Mouse (Mus musculus): Measurements from ENCODE around the gene Ticrr. TPM values are rescaled to one million over a fixed set of nuclear protein-coding genes. Genes with fewer than 3 reads are reported as not detected.
A peak's percentile ranks its signal among the peaks of the same experiment; 100 is the strongest.

Ticrr gene
- polyA plus RNA-seq (2017; shearing (Covaris generic)) = 1 to 10 TPM in 2 of 3 experiments, under 1 TPM in 1; 0.95 to 3.8 (median 1.3) TPM

DNA sequence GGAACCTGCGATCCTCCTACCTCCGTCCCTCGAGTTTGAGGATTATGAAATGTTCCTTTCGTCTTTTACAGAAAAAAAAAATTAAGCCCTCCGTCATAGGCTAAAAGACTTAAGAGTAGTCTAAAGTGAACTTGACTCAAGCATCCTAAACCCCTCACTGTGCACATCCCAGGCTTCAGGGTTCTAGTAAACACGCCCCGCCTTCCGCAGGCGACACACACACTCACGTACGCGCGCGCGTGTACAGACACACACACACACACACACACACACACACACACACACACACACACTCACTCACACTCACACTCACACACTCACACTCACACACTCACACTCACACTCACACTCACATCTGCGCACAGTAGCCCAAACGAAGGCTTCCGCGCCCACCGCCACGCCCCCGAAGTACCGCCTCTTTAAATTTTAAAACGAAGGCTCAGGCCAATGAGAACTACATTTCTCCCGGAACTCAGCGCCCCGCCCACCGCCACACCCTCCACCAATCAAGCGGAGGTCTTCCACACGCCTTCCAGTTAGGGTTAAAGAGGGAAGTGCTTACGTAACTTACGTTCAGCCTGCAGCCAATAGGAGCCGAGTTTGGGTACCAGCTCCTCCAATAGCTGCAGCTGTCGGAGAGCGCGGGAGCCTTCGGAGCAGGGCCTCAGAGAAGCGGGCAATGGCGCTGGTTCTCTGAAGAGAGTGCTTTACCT lies at the start of gene Ticrr:
Ticrr (plus strand) TSS at position 619 of the 713 bp plus-strand sequence.
- ATAC-seq = peak; percentile 99

DNA sequence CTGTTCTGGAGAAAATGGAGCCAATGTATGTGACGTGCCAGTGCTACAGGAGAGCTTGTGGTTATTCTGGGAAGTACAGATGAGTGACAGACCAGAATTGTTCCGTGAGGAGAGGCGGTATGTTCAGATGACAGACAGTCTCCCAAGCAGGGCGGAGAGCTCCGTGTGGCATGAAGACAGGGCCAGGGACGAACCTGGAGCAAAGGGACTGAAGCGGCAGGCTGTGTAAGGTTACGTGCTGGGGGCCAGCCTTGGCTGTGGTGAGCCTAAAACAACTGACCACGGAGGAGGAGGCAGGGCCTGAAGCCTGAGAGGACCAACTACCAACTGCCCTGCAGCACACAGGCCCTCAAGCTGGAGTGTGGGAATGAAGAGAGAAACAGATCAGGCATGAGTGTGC lies 48.1 kb upstream of the Ticrr start:
- no peak for ATAC-seq

DNA sequence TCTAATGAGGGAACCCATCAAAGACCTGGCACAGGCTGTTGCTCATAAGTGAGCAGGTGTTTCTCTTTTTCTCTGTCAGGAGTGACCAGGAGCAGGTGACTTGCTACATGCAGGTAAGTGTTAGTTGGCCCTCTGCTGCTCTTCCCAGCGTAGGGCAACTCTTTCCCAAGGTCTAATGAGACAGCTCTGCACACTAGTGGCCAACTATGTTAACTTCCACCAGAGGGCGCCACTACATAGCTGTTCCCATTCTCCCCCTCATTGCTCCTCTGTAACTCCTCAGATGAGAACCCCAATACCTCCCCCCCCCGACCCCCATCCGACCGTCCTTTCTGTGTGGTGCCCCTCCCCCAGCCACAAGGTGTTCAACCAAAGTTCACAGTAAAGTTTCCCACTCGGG lies 47.2 kb upstream of the Ticrr start:
- ATAC-seq = no peak

DNA sequence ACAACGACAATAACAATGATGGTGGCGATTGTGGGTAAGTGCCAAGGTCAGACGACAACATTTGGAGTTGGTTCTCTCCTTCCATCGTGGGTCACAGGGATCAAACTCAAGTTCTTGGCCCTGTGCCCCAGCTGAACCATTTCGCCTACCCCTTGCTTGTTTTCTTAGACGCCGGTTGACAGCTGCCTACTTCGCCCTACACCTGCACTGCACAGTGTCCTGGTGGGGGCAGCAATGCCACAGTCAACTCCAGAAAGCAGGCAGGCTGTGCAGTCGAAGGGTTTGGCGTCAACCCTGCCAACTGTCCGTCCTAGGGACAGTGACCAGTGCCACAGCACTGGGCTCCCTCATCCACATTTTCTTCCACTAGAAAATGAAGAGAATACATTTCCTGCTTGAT lies 46.7 kb upstream of the Ticrr start:
- ATAC-seq = no peak

DNA sequence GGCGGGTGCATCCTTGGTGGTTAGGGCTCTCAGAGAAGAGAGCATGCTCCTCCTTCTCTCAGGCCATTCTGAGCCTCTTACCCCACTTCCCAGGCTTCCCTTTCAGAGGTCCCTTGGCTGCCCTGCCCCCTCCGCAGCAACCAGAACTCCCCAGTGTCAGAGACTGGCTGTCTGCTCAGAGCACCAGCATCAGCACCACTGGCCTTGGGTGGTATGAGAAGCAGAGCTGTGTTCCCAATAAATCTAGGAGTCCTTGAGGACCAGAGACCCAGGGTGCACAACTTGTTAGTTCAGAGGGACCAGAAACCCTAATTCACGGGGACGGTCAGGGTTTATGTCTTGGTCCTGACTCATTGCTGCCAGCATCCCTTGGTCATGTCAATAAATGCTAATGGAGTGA lies 45.0 kb upstream of the Ticrr start:
- no peak for ATAC-seq

DNA sequence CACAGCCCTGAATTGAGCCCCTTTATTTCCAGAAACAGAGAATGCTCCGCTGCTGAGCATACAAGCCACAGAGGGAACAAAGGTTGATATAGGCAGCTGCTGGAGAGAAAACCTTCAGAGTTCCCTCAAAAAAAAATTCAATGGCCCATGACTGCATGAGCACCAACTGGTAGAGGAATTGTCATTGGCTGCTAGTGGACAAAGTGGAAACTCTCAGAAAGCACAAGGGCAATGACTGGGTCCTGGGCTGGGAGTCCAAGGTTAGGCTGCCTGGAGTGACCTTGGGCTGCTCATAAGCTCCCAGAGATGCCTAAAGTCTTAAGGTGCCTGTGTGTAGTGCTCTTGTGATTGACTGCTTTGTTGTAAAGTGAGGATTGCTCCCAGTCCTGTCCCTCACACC lies 44.1 kb upstream of the Ticrr start:
- no peak for ATAC-seq

DNA sequence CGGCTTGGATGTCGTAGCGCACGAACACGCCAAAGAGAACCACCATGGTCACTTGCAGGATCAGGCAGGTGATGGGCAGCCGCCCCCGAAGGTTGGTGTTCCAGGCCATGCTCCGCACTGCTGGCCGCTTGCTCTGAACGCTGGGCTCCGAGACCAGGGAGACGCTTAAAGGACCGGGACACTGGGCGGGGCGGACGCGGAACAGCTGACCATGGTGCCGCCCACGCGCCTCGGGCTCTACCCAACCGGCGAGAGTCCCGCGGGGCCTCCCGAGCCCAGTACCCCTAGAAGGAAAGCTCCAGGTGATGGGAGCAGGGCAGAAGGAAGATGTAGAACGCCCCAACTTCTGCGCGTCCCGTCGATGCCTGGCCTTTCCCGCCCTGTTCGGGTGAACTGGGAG lies 42.6 kb upstream of the Ticrr start, which contains the start of gene Rhcg:
Rhcg (minus strand) TSS at position 240 of the 400 bp plus-strand sequence.
- no peak for ATAC-seq

DNA sequence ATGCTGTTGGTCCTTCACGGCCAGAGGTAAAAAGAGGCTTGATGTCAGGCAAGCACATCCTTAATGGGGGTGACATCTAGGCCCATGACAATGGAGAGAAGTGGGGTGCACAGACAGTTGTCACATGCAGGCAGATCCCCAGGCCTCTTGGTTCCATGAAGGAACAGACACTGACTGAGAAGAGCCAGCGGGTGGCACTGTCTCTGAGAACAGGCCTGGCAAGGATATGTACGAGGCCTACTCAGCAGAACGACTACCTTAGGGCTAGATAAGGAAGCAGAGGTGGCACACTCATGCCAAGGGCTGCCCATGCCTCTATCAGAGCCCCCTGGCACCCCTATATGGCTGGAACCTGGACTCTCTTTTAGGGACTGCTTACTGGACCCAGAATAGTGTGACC lies 40.5 kb upstream of the Ticrr start:
- no peak for ATAC-seq

DNA sequence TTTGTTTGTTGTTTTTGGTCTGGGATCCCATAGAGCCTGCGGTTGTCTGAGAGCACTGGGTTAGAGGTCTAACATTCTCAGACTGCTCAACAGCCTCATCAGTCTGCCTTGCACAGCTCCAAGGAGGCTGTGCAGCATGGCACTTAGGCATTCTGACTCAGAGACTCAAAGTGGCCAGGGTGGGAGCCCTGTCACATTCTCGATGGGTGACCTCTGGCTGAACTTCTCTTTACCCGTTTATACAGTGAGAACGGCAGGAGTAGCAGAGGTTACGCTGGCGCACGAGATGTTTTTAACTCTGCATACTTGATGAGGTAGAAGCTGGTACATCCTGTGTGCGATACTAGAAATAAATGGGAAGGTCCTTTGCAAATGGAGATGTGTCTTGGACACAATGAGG lies 36.9 kb upstream of the Ticrr start:
- no peak for ATAC-seq

DNA sequence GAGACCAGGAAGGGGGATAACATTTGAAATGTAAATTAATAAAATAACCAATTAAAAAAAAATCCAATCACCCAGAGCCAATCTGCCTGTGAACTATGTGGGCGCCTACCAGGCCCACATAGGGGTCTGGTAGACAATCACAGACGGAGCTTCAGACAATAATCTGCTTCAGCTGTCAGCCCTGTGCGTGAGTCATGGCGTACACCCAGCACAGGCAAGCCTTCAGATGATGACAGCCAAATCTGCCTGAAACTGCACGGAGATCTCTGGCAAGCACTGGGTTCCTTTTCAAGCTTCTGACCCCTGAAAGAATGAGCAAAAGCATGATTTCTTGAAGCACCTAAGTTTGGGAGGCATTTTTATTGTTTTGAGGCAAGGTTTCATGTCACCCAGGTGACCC lies 33.8 kb upstream of the Ticrr start:
- no peak for ATAC-seq

DNA sequence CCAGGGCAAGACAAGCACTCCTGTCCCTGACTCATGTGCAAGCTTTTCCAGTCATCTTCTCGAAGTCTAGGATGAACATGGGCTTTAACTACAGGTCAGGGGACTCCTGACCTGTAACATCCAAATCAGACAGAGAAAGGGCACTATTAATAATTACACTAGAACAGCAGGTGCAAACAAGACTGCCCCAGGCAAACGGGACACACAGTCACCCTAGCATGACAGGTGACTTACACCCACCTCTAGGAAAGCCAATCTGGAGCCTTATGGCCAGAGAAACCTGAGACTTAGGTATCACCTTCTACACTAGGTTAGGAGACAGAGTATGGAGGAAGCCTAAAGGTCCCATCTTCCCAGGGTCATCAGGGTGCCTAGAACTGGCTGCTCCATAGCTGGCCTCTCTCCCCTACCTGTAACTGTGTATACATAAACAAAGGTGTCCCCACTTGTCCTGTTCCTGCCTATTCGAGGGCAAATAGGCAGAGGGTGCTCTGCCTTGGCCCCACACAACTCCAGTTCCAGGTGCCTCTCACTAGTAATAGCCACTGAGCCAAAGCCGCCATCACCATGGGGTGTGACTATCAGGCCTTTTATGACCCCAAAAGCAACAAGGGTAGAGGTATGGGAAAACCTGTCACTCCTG lies 31.6 kb upstream of the Ticrr start:
- no peak for ATAC-seq

DNA sequence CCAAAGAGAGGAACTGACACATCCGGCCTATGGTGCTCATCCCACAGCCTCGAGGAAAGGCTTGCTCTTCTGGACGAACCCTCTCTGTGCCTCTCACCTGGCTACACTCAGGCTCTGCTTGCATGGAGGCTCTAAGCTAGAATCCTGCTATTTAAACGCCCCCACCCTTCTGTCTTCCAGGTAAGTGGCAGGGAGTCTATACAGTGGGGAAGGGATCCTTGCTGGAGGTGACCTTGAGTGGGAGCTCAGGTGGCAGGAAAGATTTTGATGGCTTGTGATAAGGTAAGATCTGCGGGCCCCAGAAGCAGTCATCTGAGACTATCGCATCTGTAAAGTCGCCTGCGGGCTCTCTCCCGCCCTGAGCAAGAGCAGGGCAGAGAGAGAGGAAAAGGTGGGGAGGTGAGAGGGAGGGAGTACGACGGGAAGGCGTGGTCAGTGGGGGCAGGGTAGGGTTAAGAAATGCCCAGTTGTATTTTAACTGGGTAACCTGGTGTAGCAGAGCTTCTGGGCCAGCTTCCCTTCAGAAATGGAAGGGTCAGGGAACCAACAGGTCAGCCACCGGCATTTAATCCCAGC lies 28.1 kb upstream of the Ticrr start:
- no peak for ATAC-seq

DNA sequence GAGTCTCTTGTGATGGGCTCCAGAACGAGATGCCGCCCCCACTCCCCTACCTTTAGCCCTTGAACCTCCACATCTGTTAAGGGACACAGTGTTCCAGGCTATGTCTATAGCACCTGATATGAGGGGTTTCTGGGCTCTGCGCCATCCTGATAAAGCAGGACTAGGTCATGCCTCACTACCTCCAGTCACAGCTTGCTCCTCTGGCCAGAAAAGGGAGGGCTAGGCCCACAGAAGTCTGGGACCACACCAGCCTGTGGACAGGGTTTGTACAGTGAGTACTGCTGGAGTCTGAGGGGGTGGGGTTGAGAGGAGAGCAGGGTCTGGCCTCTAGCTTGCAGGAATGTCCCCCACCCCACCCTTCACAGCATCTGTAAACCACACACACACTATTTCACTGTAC lies 12.8 kb upstream of the Ticrr start:
- no peak for ATAC-seq

DNA sequence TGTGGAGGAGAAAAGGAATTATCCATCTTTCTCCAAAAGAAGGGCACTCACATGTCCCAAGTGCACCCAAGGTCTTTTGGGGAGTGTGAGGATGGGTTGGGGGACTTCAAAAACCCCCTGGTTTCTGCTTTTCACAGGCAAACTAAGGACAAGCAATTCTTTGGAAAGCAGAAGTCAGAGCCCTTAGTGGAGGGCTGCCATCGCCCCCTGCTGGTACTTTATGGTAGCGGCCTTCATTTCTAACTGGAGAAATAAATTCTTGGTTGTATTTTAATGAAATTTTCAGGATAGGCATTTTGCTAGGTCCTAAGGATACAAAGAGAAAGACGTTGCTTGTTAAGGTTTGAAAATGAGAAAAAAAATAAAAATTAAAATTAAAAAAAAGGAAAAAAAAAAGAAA lies 11.0 kb upstream of the Ticrr start:
- ATAC-seq = no peak

DNA sequence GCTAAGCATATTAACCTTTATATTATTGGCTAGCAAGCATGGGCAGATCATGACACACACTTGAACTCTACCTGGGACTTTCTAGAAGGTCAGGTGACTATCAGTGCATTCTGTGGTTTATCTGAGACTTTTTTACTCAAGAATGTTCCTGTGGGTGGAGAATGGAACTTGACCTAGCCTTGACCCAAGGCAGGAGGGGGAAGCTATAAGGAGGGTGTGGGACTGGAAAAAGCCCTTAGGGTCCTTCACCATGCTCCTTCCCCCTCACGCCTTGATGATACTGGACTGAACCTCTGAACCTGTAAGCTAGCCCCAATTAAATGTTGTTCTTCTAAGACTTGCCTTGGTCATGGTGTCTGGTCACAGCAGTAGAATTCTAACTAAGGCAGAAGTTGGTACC lies 5.8 kb upstream of the Ticrr start:
- no peak for ATAC-seq

DNA sequence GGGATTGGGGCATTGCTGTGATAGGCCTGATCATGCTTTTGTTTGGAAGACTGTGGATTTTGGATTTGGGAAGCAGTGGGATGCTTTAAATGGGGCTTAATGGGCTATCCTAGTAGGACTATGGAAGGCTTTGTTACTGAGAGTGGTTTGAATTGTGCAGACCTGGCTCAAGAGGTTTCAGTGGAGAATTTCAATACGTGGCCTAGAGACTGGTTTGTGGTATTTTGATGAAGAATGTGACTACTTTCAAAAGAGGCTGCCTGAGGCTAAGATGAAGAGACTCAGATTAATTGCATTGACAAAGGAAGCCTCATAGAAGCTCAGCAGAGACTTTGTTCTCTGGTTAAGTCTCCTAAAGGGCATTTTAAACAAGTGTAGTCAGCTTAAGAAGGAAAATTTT lies 5.4 kb upstream of the Ticrr start:
- ATAC-seq = no peak

DNA sequence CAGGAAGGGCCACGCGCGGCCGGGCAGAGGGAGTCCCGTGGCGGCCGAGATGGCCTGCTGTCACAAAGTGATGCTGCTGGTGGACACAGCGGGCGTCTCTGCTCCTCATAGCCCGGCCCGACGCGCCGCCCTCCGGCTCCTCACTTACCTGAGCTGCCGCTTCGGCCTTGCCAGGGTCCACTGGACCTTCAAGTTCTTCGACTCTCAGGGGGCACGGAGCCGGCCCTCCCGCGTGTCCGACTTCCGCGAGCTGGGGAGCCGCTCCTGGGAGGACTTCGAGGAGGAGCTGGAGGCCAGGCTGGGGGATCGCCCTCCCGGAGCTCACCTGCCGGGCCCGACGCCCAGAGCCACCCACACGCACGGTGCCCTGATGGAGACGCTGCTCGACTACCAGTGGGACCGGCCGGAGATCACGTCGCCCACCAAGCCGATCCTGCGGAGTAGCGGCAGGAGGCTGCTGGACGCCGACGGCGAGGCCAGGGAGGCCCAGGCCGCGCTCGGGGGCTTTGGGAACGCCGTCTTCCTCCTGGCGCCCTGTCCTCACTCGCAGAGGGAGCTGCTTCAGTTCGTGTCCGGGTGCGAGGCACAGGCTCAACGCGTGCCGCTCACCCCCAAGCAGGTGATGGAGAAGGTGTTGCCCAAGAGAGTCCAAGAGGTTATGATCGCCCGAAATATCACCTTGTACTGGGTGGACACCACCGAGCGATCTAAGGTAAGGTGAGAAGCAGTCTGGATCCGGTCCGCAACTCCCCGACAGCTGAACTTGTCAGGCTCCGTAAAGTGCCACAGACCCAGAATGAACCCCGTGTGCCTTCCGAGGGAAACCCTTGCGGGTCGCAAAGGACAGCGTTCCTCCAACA lies 525 bp downstream of the Ticrr start:
- peak; percentile 2 for ATAC-seq

DNA sequence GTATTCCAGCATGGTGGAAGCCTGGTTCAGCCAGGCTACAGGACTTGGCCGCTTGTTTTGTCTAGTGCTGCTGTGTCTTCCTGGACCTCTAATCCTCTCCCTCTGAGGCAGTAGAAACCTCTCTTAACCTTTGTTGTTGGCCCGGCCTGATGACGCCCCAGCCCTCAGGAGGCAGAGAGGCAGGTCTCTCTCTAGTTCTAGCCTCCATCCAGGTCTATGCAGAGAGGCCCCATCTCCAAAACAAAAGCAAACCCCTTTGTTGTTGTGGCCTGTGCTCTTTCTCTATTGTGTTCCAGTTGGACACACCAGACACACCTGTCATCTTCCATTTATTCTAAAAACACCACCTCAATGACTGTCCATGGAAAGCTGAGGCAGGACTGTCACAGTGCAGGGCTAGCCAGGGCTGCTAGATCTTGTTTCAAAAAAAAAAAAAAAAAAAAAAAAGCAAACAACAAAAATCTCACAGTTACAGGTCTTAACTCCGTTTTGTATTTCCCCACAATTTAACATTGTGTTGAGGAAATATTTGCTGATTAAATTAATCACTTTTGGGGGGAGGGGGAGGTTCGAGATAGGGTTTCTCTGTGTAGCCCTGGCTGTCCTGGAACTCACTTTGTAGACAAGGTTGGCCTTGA lies 1.4 kb downstream of the Ticrr start:
- ATAC-seq = no peak

DNA sequence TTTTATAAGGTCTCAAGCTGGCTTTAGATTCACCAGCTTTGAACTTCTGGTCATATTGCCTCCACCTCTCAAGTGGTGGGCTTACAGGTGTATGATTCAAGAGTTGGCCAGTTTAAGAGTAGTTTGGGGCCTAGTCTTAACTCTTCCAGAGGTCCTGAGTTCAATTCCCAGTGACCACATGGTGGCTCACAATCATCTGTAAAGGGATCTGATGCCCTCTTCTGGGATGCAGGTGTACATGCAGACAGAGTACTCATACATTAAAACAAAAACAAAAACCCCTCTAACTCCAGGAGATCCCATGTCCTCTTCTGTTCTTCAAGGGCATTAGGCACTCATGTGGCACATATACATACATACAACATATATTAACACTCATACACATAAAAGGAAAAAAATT lies 6.7 kb downstream of the Ticrr start:
- no peak for ATAC-seq

DNA sequence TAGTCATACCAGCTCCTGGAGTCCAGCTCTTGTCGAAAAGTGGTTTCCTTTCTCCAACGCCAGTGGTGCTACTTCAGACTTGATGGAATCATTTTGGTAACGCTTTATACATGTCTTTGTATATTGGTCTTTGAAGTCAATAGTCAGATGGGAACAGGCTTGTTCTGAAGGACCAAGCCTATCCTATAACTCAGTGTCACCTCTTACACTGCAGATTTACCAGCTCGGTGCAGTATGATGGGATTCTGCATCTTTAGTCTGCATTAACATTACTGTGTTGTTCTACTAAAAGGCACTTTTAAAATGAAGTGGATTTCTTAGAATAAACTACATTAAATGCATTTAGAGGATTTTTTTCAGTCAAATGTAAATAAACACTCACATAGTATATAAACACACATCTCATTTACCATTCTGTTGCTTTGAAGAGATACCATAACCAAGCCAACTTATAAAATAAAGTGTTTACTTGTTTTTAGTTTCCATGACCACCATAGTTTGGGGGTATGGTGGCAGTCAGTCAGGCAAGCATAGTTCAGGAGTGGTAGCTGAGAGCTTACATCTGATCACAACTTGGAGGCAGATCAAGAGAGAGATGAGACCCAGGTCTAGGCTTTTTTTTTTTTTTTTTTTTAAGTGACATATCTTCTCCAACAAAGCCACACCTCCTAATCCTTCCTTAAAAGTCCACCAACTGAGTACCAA lies 11.1 kb downstream of the Ticrr start:
- no peak for ATAC-seq

DNA sequence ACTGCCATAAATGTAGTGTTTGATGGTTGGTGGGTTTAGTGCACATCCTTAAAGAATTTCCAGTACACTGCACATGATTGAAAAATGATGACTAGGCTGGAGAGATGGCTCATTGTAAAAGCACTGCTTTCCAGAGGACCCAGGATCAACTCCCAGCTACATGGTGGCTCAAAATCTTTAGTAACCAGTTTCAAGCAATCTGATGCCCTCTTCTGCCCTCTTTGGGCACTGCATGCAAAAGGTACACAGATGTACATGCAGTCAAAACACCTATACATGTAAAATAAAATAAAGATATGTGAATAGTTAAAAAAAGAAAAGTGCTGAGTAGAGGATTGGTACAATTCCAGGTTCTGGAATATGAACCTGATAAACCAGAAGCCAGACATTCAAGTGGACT lies 19.2 kb downstream of the Ticrr start:
- no peak for ATAC-seq

DNA sequence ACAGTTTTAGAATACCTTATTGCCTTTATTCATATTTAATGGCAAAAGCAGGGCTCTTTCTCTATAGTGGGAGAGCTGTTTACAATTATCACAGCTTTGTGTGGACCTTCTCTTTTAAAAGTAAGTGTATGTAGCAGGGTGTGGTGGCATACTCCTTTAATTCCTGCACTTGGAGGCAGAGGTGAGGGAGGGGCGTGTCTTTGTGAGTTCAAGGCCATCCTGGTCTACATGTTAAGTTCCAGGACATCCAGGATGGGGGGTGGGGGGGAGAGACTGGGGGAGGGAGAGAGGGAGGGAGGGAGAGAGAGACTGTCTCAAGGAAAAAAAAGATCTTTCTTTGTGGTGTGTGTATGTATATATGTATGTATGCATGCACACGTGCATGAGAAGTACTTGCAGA lies 20.2 kb downstream of the Ticrr start:
- no peak for ATAC-seq
